Mouse (Mus musculus) small intestine, adult 2 months (tissue): ENCODE data around the gene Stxbp6.

Experiments
- CTCF ChIP-seq: fragments of 200-500 bp; IDR thresholded peaks from 2 replicates; pipeline ENCODE4 v1.5.1; 2012; ENCODE audit warnings: low read depth, mild to moderate bottlenecking, control low read depth, inconsistent platforms, low read length, moderate library complexity, mixed read lengths; ENCODE audit not compliant: insufficient replicate concordance, insufficient read length; ENCODE audit errors: extremely low read depth
- POLR2A ChIP-seq: fragments of 200-500 bp; IDR thresholded peaks from 2 replicates; pipeline ENCODE4 v1.6.1; 2012; ENCODE audit warnings: low read depth, mild to moderate bottlenecking, control low read depth, inconsistent platforms, low read length, moderate library complexity

GRCm38 (mm10) chr12:44840585-44840984 lies 233.9 kb downstream of the Stxbp6 start:
- TF ChIP-seq POLR2A, result no peak
- TF ChIP-seq CTCF, result no peak
